Mouse (Mus musculus) limb, embryonic 10.5 days (tissue): ENCODE results near the gene Myof. TPM values are rescaled to one million over a fixed set of nuclear protein-coding genes. Genes with fewer than 3 reads are reported as not detected.

ENCODE experiments used
- DNase-seq: peaks from one replicate; pipeline ENCODE4 v3.0.0-alpha.2; 2017; ENCODE audit warnings: low spot score
- H3K27ac ChIP-seq: fragments of 300-500 bp; sonication (generic); 2 replicates; pipeline ENCODE4 v1.5.1; 2016; ENCODE audit warnings: mild to moderate bottlenecking
- H3K27me3 ChIP-seq: fragments of 300-500 bp; sonication (generic); 2 replicates; pipeline ENCODE4 v1.6.1; 2016; ENCODE audit warnings: low read depth, mild to moderate bottlenecking; ENCODE audit not compliant: poor library complexity, severe bottlenecking
- H3K36me3 ChIP-seq: fragments of 300-500 bp; sonication (generic); 2 replicates; pipeline ENCODE4 v1.6.1; 2016; ENCODE audit warnings: mild to moderate bottlenecking, moderate library complexity
- H3K4me1 ChIP-seq: fragments of 300-500 bp; sonication (generic); 2 replicates; pipeline ENCODE4 v1.6.1; 2016
- H3K4me3 ChIP-seq: fragments of 300-500 bp; sonication (generic); 2 replicates; pipeline ENCODE4 v1.5.1; 2016; ENCODE audit warnings: mild to moderate bottlenecking, moderate library complexity
- H3K9me3 ChIP-seq: fragments of 300-500 bp; sonication (generic); replicated peaks from 2 replicates; pipeline ENCODE4 v1.6.1; 2016; ENCODE audit warnings: mild to moderate bottlenecking
- WGBS: fragments of 180-500 bp; shearing (Covaris S2); methylation state at CpG from one replicate; pipeline ENCODE4 v1.1.7; 2016; 5-methylcytosine and 5-hydroxymethylcytosine counted together
- polyA plus RNA-seq: library from polyadenylated mRNA; unstranded; fragments of >200 nt; fragmentation: Nextera tagmentation; extraction: Ambion mirVana; gene quantifications from 2 replicates; pipeline ENCODE4 v1.2.1, GENCODE M21; 2016

Myof gene
- polyA plus RNA-seq, 1 experiment from 2014 or later, result 1.8 TPM

DNA sequence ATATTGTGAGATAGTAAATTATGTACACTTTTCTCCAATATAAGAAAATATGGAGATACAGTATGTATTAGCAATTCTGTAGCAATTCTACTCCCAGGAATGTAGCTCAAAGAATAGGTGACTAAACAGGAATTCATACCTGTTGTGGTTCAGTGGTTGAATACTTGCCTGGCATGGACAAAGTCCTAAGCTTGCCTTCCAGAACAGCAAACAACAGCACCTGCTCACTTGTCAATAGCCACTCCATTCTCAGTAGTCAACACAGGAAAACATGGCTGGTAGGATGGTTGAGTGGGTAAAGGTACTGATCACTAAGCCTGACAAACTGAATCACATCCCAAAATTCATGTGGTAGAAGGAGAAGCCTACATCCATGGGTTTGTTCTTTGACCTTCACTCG is 182.2 kb downstream of the Myof start:
- H3K36me3 ChIP-seq, result no peaks in the 10 kb centered on the region
- no peak overlapping the region for H3K27ac ChIP-seq
- H3K27me3 ChIP-seq, result no peaks in the 10 kb centered on the region
- 90% methylated on average over 1 of the region's 1 CpGs for WGBS
- H3K9me3 ChIP-seq, result no peaks in the 10 kb centered on the region
- no peaks in the 10 kb centered on the region for H3K4me1 ChIP-seq
- H3K4me3 ChIP-seq, result no peak overlapping the region
- DNase-seq, result no peak

DNA sequence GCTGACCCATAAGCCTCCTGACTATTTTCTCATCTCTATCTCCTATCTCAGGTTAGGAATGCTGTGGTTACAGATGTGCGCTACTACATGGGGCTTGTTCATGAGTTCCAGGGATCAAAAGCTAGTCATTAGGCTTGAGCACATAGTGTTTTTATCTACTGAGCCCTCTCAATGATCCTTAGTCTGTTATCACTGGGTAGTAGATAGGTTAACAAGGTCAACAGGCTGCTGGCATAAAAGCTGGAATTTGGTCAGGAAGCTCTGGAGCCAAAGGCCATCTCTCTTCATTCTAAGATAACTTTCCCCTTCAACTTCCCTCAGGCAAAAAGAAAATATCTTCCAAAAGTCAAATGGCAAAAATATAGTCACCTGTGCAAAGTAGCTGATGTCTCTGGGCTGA is 183.1 kb downstream of the Myof start:
- no peak for DNase-seq
- Histone ChIP-seq H3K36me3 (no peaks in the 10 kb centered on the region), H3K4me3 (no peak overlapping the region), H3K27me3 (no peaks in the 10 kb centered on the region), H3K27ac (no peak overlapping the region), H3K4me1 (no peaks in the 10 kb centered on the region), H3K9me3 (no peaks in the 10 kb centered on the region)
- 82% methylated on average over 1 of the region's 1 CpGs for WGBS

DNA sequence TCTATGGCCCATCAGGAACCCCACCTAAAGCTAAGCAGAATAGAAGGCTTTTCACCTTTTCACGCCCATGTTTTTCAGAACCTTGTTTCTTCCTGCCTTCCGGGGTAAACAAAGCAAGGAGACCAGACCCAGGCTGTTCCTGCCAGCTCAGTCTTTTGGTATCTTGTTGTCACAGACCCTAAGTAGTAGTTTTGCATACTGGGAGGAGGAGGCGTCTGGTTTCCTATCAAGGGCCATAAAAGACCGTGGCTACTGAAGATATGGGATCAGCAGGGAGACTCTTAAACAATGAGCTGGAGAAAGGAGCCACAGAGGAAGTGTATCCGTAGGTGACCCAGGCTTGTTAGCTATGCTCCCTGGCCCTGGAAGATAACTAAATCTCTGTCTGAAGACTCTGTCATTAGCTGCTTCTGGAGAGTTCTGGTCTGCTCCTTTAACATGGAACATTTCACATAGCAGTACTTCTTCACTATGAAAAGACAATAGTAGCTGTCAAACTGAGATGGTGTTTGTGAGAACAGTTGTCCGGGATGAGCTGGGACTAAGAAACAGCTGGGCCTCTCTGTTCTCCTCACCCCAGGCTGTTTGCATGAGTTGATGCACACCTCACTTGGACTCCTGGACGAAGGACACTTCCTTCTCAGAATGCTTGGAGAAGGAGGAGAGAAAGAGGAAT is 184.8 kb downstream of the Myof start:
- H3K36me3 ChIP-seq, result no peaks in the 10 kb centered on the region
- no peak overlapping the region for H3K27ac ChIP-seq
- WGBS, result 46% methylated on average over 7 of the region's 7 CpGs
- H3K9me3 ChIP-seq, result no peaks in the 10 kb centered on the region
- no peaks in the 10 kb centered on the region for H3K27me3 ChIP-seq
- no peak overlapping the region for H3K4me3 ChIP-seq
- no peak for DNase-seq
- H3K4me1 ChIP-seq, result no peaks in the 10 kb centered on the region

DNA sequence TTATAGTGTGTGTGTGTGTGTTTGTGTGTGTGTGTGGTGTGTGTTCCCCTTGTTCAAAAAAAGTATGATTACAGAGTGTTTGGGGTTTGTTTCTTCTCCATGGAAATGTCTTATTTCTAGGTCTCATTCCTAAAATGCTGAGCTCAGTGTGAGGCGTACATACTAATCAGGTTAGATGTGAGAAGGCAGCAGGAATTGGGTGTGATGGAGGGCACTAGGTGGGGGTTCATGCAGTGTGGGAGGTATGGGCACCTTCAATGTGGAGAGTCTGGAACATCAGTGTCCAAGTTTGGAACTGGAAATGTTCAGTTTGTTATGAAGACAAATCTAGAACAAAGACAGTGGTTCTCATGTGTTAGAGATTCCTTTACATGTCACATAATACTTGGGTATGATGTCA is 191.3 kb downstream of the Myof start:
- DNase-seq, result no peak
- Histone ChIP-seq H3K4me1 (no peaks in the 10 kb centered on the region), H3K36me3 (no peaks in the 10 kb centered on the region), H3K27me3 (no peaks in the 10 kb centered on the region), H3K4me3 (no peak overlapping the region), H3K9me3 (no peaks in the 10 kb centered on the region), H3K27ac (no peak overlapping the region)
- WGBS, result 89% methylated on average over 1 of the region's 1 CpGs

DNA sequence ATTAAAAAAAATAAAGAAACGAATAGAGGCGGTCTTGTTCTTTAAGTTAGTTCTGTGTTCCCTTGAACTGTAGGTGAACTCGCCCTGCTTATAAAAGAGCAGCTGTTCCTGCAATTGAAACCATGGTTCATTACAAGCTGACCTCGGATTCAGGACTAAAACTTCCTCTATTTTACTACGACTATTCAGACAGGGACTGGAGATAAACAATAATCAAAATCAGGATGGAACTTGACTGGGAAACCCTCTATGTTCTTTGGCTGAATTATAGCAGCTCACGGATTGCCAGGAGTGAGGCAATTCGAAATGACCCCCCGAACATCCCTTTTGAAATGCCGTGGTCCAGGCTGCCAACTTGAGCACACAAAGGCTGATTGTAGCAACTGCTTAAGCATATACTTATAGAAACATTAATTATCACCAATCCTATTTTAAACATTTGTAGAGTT is 191.8 kb downstream of the Myof start:
- Histone ChIP-seq H3K4me1 (no peaks in the 10 kb centered on the region), H3K27me3 (no peaks in the 10 kb centered on the region), H3K36me3 (no peaks in the 10 kb centered on the region), H3K27ac (no peak overlapping the region), H3K4me3 (no peak overlapping the region), H3K9me3 (no peaks in the 10 kb centered on the region)
- WGBS, result 76% methylated on average over 9 of the region's 9 CpGs
- no peak for DNase-seq

Other genes starting within 250 kb of the Myof start
- gene Cep55, start 11.4 kb upstream of the Myof start, polyA plus RNA-seq, result 27.3 and 33.1 TPM in 2 replicates
- gene Ffar4, start 53.5 kb upstream of the Myof start, polyA plus RNA-seq, result 0.41 and 0.59 TPM in 2 replicates
- gene Rbp4, start 81.7 kb upstream of the Myof start, polyA plus RNA-seq, result 4.5 and 4.7 TPM in 2 replicates
- 0.05 TPM in 1 of 2 replicates, not detected in the other for gene Pde6c, start 89.2 kb upstream of the Myof start, polyA plus RNA-seq
- 40.3 and 47.6 TPM in 2 replicates for gene Fra10ac1, start 180.6 kb upstream of the Myof start, polyA plus RNA-seq
- 0.28 and 0.50 TPM in 2 replicates for gene Lgi1, start 221.0 kb upstream of the Myof start, polyA plus RNA-seq